Mouse (Mus musculus) neural tube, embryonic 12.5 days (tissue): ENCODE measurements at regions not wholly inside any gene's neighbourhood (a gene's known extent, or its start where the extent isn't known, plus 50 kb on each side); places are given as distances from the start of the nearest gene placed in this dataset.

ENCODE experiments used
- ATAC-seq: fragments of 200-750 bp; cut with Nextera tagmentation; 2 replicates; pipeline ENCODE4 v1.8.0; 2017; ENCODE audit warnings: low read depth, mild to moderate bottlenecking, moderate TSS enrichment, moderate library complexity; ENCODE audit not compliant: low FRiP score
- H3K27ac ChIP-seq: fragments of 300-500 bp; sonication (generic); 2 replicates; pipeline ENCODE4 v1.5.1; 2016
- H3K27me3 ChIP-seq: fragments of 300-500 bp; sonication (generic); replicated peaks from 2 replicates; pipeline ENCODE4 v1.6.1; 2016; ENCODE audit warnings: mild to moderate bottlenecking
- H3K36me3 ChIP-seq: fragments of 300-500 bp; sonication (generic); 2 replicates; pipeline ENCODE4 v1.6.1; 2016; ENCODE audit warnings: mild to moderate bottlenecking
- H3K4me1 ChIP-seq: fragments of 300-500 bp; sonication (generic); 2 replicates; pipeline ENCODE4 v1.6.1; 2016
- H3K4me2 ChIP-seq: fragments of 300-500 bp; sonication (generic); replicated peaks from 2 replicates; pipeline ENCODE4 v1.6.1; 2016; ENCODE audit warnings: mild to moderate bottlenecking
- H3K4me3 ChIP-seq: fragments of 300-500 bp; sonication (generic); 2 replicates; pipeline ENCODE4 v1.5.1; 2016
- H3K9ac ChIP-seq: fragments of 300-500 bp; sonication (generic); 2 replicates; pipeline ENCODE4 v1.6.1; 2016; ENCODE audit warnings: mild to moderate bottlenecking
- H3K9me3 ChIP-seq: fragments of 300-500 bp; sonication (generic); 2 replicates; pipeline ENCODE4 v1.6.1; 2016; ENCODE audit warnings: mild to moderate bottlenecking
- WGBS: fragments of 180-500 bp; shearing (Covaris S2); methylation state at CpG from one replicate; pipeline ENCODE4 v1.1.7; 2016; 5-methylcytosine and 5-hydroxymethylcytosine counted together

DNA sequence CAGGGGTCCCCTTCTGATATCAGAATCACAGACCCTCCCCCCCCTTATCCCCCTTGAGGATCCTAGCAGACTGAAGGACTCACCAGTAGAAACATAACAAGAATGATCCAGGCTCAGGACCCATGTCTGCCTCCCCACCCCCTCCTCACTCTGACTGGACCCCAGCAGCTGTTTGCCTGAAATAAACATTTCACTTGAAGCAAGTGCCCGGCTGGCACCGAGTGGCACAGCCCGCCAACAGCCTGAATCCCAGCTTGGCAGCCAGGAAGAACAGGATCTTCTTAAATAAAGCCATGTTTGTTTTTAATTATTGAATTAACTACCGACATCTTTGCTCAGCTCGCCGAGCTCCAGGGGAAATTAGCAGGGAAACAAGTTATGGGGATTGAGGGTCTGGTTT, 120.5 kb upstream of the Ppp1r26 start:
- WGBS: 87% methylated on average over 6 of the region's 6 CpGs
- H3K4me1 ChIP-seq: no peaks in the 10 kb centered on the region
- H3K4me2 ChIP-seq: no peak overlapping the region
- H3K36me3 ChIP-seq: no peaks in the 10 kb centered on the region
- H3K27ac ChIP-seq: no peak overlapping the region
- H3K27me3 ChIP-seq: no peaks in the 10 kb centered on the region
- ATAC-seq: no peak
- no peak overlapping the region for H3K4me3 ChIP-seq
- no peak overlapping the region for H3K9ac ChIP-seq
- no peaks in the 10 kb centered on the region for H3K9me3 ChIP-seq

GRCm38 (mm10) chr2:28326682-28327081, 119.9 kb upstream of the Ppp1r26 start:
- no peak overlapping the region for H3K9ac ChIP-seq
- H3K4me2 ChIP-seq: no peak overlapping the region
- no peaks in the 10 kb centered on the region for H3K4me1 ChIP-seq
- no peaks in the 10 kb centered on the region for H3K27me3 ChIP-seq
- H3K36me3 ChIP-seq: no peaks in the 10 kb centered on the region
- H3K9me3 ChIP-seq: no peaks in the 10 kb centered on the region
- 88% methylated on average over 3 of the region's 3 CpGs for WGBS
- H3K27ac ChIP-seq: no peak overlapping the region
- H3K4me3 ChIP-seq: no peak overlapping the region
- no peak for ATAC-seq

DNA sequence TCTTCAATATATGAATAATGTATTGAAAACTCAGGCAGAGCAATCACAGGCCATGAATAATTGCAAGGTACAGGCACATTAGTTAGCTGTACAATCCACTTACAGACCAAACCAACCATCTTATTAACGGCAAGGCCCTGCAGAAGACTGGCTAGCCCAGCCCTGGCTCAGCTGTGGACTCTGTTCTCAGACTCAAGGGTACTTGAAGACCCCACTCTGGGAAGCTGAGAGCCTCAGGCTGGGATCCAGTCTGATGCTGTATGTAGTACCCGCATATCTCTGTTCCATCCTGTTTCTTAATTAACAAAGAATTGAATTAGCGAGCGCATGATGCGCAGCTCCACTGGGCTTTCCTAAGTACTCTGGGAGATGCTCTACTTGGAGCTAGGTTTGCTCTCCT, 117.5 kb upstream of the Ppp1r26 start:
- Histone ChIP-seq H3K27me3 (no peaks in the 10 kb centered on the region), H3K9me3 (no peaks in the 10 kb centered on the region), H3K36me3 (no peaks in the 10 kb centered on the region), H3K27ac (no peak overlapping the region), H3K4me1 (no peaks in the 10 kb centered on the region), H3K4me2 (no peak overlapping the region), H3K4me3 (no peak overlapping the region), H3K9ac (no peak overlapping the region)
- no peak for ATAC-seq
- 86% methylated on average over 5 of the region's 5 CpGs for WGBS

GRCm38 (mm10) chr2:28335141-28335789, 111.3 kb upstream of the Ppp1r26 start:
- H3K4me2 ChIP-seq: no peak overlapping the region
- no peak overlapping the region for H3K27ac ChIP-seq
- no peaks in the 10 kb centered on the region for H3K27me3 ChIP-seq
- no peaks in the 10 kb centered on the region for H3K36me3 ChIP-seq
- H3K4me1 ChIP-seq: peaks cover 9% of the 10 kb centered on the region; the same call in 1 of the 2 replicates
- no peak overlapping the region for H3K9ac ChIP-seq
- WGBS: 45% methylated on average over 9 of the region's 9 CpGs
- no peaks in the 10 kb centered on the region for H3K9me3 ChIP-seq
- no peak for ATAC-seq
- no peak overlapping the region for H3K4me3 ChIP-seq

DNA sequence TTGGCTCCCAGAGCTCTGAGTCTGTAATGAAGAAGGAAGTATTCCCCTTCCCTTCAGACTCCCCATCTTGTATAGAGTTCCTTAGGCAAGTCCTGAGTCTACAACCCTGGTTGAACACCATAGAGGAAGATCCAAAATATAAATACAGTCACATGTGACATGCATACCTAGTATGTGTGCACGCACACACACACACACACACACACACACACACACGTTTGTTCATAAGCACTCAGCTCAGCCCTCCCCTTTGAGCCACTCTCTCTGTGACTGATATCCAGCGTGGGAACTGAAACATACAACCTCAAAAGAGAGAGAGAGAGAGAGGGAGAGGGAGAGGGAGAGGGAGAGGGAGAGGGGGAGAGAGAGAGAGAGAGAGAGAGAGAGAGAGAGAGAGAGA, 110.8 kb upstream of the Ppp1r26 start:
- Histone ChIP-seq H3K27ac (no peak overlapping the region), H3K9ac (no peak overlapping the region), H3K4me3 (no peak overlapping the region), H3K9me3 (no peaks in the 10 kb centered on the region), H3K27me3 (no peaks in the 10 kb centered on the region), H3K36me3 (no peaks in the 10 kb centered on the region), H3K4me2 (no peak overlapping the region), H3K4me1 (peaks cover 9% of the 10 kb centered on the region; the same call in 1 of the 2 replicates)
- no peak for ATAC-seq
- 79% methylated on average over 3 of the region's 3 CpGs for WGBS

DNA sequence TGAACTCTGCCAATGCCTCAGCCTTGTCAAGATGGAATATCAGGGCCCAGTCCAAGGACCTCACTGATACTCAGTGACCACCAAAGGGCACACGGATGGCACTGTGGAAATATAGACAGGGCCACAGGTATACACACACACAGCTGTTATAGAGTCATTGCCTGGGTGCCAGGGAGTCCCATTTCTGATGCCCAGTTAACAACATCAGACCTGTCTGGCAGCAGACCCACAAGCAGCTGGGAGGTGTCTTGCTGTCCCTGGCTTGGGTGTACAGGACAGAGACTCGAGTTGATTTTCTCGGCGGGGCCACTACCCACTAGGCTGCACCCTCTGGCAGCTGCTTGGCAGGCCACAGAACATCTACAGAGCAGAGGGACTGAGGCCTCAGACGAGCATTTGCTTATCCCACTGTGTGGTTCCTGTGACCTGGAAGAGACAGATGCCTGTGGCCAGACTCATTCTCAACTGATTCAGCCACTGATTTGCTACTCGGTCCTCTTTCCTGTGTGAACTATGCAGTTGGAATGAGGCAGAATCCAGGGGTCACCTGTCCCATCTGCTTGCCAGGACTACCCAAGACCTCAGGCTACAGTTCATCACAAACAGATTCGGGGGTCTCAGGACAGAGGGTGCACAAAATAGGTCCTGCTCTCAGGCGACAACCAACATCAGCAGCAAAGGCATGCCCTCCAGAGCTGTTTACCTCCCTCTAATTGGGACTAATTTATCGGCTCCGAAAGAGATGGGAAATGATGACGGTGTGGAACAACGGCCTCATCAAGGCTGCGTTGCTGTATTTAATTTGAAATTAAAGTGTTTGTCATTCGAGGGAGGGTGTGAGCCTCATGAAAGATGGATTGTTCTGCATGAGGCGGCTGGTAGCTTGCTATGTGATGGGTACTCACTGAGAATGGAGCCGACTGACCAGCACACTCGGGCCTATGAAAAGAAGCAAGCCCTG, 110.0 kb upstream of the Ppp1r26 start:
- Histone ChIP-seq H3K4me1 (peaks cover 9% of the 10 kb centered on the region; the same call in 1 of the 2 replicates), H3K27me3 (no peaks in the 10 kb centered on the region), H3K9ac (no peak overlapping the region), H3K36me3 (no peaks in the 10 kb centered on the region), H3K9me3 (no peaks in the 10 kb centered on the region), H3K27ac (no peak overlapping the region), H3K4me2 (no peak overlapping the region), H3K4me3 (no peak overlapping the region)
- WGBS: 78% methylated on average over 17 of the region's 17 CpGs
- ATAC-seq: no peak

DNA sequence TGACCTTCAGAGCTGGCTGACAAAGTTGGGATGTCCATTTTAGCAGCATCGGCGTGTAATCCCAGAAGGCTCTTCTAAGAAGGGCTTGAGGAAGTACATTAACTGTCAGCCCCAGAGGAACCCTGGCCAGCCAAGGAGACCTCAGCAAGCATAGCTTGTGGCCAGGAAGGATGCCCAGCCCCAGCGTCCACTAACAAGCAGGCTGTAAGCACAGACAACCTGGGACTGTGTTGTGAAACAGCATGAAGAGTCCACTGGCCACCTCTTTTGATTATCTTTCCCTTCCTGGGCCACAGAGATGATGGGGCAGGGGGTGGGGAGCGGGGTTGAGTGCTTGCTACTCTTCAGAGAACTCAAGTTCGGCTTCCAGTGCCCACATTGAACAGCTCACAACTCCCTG, 109.0 kb upstream of the Ppp1r26 start:
- Histone ChIP-seq H3K27me3 (no peaks in the 10 kb centered on the region), H3K4me1 (peaks cover 9% of the 10 kb centered on the region; the same call in 1 of the 2 replicates), H3K4me2 (no peak overlapping the region), H3K27ac (no peak overlapping the region), H3K9ac (no peak overlapping the region), H3K9me3 (no peaks in the 10 kb centered on the region), H3K4me3 (no peak overlapping the region), H3K36me3 (no peaks in the 10 kb centered on the region)
- 75% methylated on average over 5 of the region's 5 CpGs for WGBS
- ATAC-seq: no peak

DNA sequence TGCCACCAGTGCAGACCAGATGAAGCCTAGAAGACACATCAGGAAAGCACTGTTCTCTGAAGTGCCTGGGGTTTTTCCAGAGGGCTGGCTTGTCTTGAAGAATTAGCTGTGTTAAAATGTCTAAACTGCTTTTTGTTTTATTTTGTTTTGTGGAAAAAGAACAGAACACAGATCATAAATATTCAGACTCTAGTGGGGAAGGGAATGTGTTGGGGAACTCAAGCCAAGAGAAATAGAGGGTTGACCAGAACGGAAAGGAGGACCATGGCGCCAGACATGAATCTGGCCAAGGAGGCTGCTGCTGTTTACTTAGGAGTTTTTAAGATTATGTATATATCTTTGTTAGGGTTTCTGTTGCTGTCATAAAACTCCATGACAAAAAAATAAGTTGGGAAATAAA, 105.3 kb upstream of the Ppp1r26 start:
- no peak for ATAC-seq
- Histone ChIP-seq H3K9ac (no peak overlapping the region), H3K9me3 (no peaks in the 10 kb centered on the region), H3K4me1 (no peaks in the 10 kb centered on the region; the same call in 1 of the 2 replicates), H3K4me2 (no peak overlapping the region), H3K27me3 (no peaks in the 10 kb centered on the region), H3K36me3 (no peaks in the 10 kb centered on the region), H3K27ac (no peak overlapping the region), H3K4me3 (no peak overlapping the region)
- 97% methylated on average over 2 of the region's 2 CpGs for WGBS

DNA sequence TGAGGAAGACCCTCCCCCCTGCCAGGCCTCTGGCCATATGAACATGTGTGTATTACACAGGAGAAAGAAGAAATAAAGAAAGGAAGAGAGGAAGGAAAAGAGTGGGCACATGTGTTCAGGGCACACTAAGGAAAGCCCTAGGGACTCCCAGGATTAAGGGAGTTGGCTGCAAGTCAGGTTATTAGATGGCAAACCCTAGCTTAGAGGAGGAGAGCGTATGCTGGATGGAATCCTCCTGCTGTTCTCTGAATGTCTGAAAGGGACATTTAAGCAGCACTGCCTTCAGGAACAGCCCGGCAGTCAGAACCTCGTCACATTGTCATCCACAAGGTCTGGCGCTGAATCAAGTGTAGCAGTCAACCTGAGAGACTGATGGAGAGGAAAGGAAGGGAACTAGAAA, 98.1 kb upstream of the Ppp1r26 start:
- Histone ChIP-seq H3K27ac (no peak overlapping the region), H3K4me2 (no peak overlapping the region), H3K9me3 (no peaks in the 10 kb centered on the region), H3K36me3 (no peaks in the 10 kb centered on the region), H3K4me1 (no peaks in the 10 kb centered on the region; the same call in 1 of the 2 replicates), H3K4me3 (no peak overlapping the region), H3K9ac (no peak overlapping the region), H3K27me3 (no peaks in the 10 kb centered on the region)
- WGBS: 86% methylated on average over 4 of the region's 4 CpGs
- ATAC-seq: no peak

- Histone ChIP-seq H3K9ac (no peak overlapping the region), H3K27ac (no peak overlapping the region), H3K4me2 (no peak overlapping the region), H3K36me3 (no peaks in the 10 kb centered on the region), H3K9me3 (no peaks in the 10 kb centered on the region), H3K4me3 (no peak overlapping the region), H3K4me1 (no peaks in the 10 kb centered on the region), H3K27me3 (no peaks in the 10 kb centered on the region)
- no peak for ATAC-seq
- WGBS: 88% methylated on average over 8 of the region's 8 CpGs
These were observed 96.7 kb upstream of the Ppp1r26 start for GRCm38 (mm10) chr2:28349911-28350310.

GRCm38 (mm10) chr2:28351445-28351844, 95.2 kb upstream of the Ppp1r26 start:
- H3K27me3 ChIP-seq: no peaks in the 10 kb centered on the region
- no peak for ATAC-seq
- H3K4me2 ChIP-seq: no peak overlapping the region
- H3K27ac ChIP-seq: no peak overlapping the region
- H3K9ac ChIP-seq: no peak overlapping the region
- no peaks in the 10 kb centered on the region for H3K9me3 ChIP-seq
- no peaks in the 10 kb centered on the region for H3K36me3 ChIP-seq
- 94% methylated on average over 10 of the region's 10 CpGs for WGBS
- no peaks in the 10 kb centered on the region for H3K4me1 ChIP-seq
- H3K4me3 ChIP-seq: no peak overlapping the region

GRCm38 (mm10) chr2:28352903-28353302, 93.7 kb upstream of the Ppp1r26 start:
- H3K27me3 ChIP-seq: no peaks in the 10 kb centered on the region
- no peaks in the 10 kb centered on the region for H3K36me3 ChIP-seq
- H3K27ac ChIP-seq: no peak overlapping the region
- 77% methylated on average over 1 of the region's 1 CpGs for WGBS
- no peaks in the 10 kb centered on the region for H3K9me3 ChIP-seq
- H3K4me3 ChIP-seq: no peak overlapping the region
- no peak overlapping the region for H3K9ac ChIP-seq
- ATAC-seq: no peak
- H3K4me2 ChIP-seq: no peak overlapping the region
- H3K4me1 ChIP-seq: no peaks in the 10 kb centered on the region
